Mouse (Mus musculus): ENCODE results near the gene Prss12. TPM values are rescaled to one million over a fixed set of nuclear protein-coding genes. Genes with fewer than 3 reads are reported as not detected.

Prss12 gene
- polyA plus RNA-seq, 1 experiment from 2014 or later: 0.55 TPM

- Histone ChIP-seq H3K4me3 (no peak overlapping the region), H3K4me1 (0 out of 2 replicates have a peak, but pooled peaks cover 7% of the 10 kb centered on the region), H3K9me3 (replicated peaks) (no peaks in the 10 kb centered on the region), H3K27ac (no peak overlapping the region), H3K4me2 (no peak overlapping the region), H3K27me3 (replicated peaks) (no peaks in the 10 kb centered on the region), H3K36me3 (no peaks in the 10 kb centered on the region), H3K9ac (no peak overlapping the region)
- 77% methylated on average over 7 of the region's 7 CpGs for WGBS (ENCODE audit: insufficient replicate concordance)
- no peak for ATAC-seq
Observed at GRCm38 (mm10) chr3:123555254-123555865, 108.6 kb downstream of the Prss12 start.

Other genes starting within 250 kb of the Prss12 start
- 0.89 and 0.96 TPM in 2 replicates for gene Synpo2, start 210.8 kb upstream of the Prss12 start, polyA plus RNA-seq (2016; fragmentation: Nextera tagmentation; extraction: Ambion mirVana)
- gene Sec24d, start 179.5 kb upstream of the Prss12 start, polyA plus RNA-seq (2016; fragmentation: Nextera tagmentation; extraction: Ambion mirVana): 18.8 and 21.6 TPM in 2 replicates
- gene Mettl14, start 60.8 kb upstream of the Prss12 start, polyA plus RNA-seq (2016; fragmentation: Nextera tagmentation; extraction: Ambion mirVana): 12.7 and 13.4 TPM in 2 replicates
- 0.14 and 0.32 TPM in 2 replicates for gene Ndst3, start 243.9 kb downstream of the Prss12 start, polyA plus RNA-seq (2016; fragmentation: Nextera tagmentation; extraction: Ambion mirVana)

All from liver, embryonic 12.5 days (tissue).